In genomic region chr4:155669598-155670075, GRCm38 (mm10) we compare ENCODE assay signal across 9 mouse cellular contexts. TPM values are rescaled to one million over a fixed set of nuclear protein-coding genes. Genes with fewer than 3 reads are reported as not detected.
DNase-seq lines count a peak whose midpoint lies in the region; ATAC-seq and TF ChIP-seq lines count a peak whose summit lies in the region.
"Had no signal": no experiment of that assay in that cellular context is flagged by ENCODE, and none has a peak within 500 bp of the region (broad histone marks: within the 10 kb centered on the region; RNA-seq: fewer than 3 reads in every experiment).

No protein-coding gene starts in this region.

- H3K27ac ChIP-seq in kidney, adult 2 months (ENCODE audit: insufficient read depth, low read depth, low read length) = peak overlapping the region; percentile 26; the same call in 1 of the 2 replicates
- H3K27ac ChIP-seq in bone marrow, adult 2 months (ENCODE audit: control insufficient read depth, insufficient read depth, low read depth, low read length, poor library complexity) = no peak overlapping the region
- H3K27ac ChIP-seq in hindbrain, embryonic 13.5 days = peak overlapping the region; percentile 87; the same call in 1 of the 2 replicates
- H3K27ac ChIP-seq in midbrain, embryonic 13.5 days = no peak overlapping the region

- no peak for TF ChIP-seq POLR2A in kidney, adult 2 months (IDR thresholded peaks at IDR 0.05; ENCODE audit: low read depth, low read length)
- TF ChIP-seq POLR2A in bone marrow, adult 2 months (IDR thresholded peaks at IDR 0.05; ENCODE audit: borderline replicate concordance, control insufficient read depth, low read depth, low read length) = no peak

- H3K4me2 ChIP-seq in hindbrain, embryonic 13.5 days = peak overlapping the region; percentile 87
- peak overlapping the region; percentile 90 for H3K4me2 ChIP-seq in midbrain, embryonic 13.5 days (replicated peaks)

- 2% methylated on average over 8 of the region's 8 CpGs for WGBS in kidney, adult 2 months
- WGBS in bone marrow, adult 2 months = 4% methylated on average over 8 of the region's 8 CpGs
- 1% methylated on average over 8 of the region's 8 CpGs for WGBS in hindbrain, embryonic 13.5 days
- WGBS in midbrain, embryonic 13.5 days = under 1% methylated on average over 8 of the region's 8 CpGs

- ATAC-seq in hindbrain, embryonic 13.5 days (ENCODE audit: low FRiP score) = peak; percentile 18; the same call in 1 of the 2 replicates
- ATAC-seq in midbrain, embryonic 13.5 days = peak; percentile 51

- no peaks in the 10 kb centered on the region for H3K27me3 ChIP-seq in kidney, adult 2 months (replicated peaks; ENCODE audit: control insufficient read depth, insufficient read depth, low read length)
- H3K27me3 ChIP-seq in hindbrain, embryonic 13.5 days = 0 out of 2 replicates have a peak, but pooled peaks cover 6% of the 10 kb centered on the region
- no peaks in the 10 kb centered on the region for H3K27me3 ChIP-seq in midbrain, embryonic 13.5 days

- H3K4me1 ChIP-seq in kidney, adult 2 months (ENCODE audit: control insufficient read depth, insufficient read depth, low read length) = peaks cover 4% of the 10 kb centered on the region
- H3K4me1 ChIP-seq in bone marrow, adult 2 months (ENCODE audit: control insufficient read depth, insufficient read depth, low read length) = no peaks in the 10 kb centered on the region; the same call in 1 of the 2 replicates
- peaks cover 18% of the 10 kb centered on the region for H3K4me1 ChIP-seq in hindbrain, embryonic 13.5 days (replicated peaks)
- peaks cover 13% of the 10 kb centered on the region for H3K4me1 ChIP-seq in midbrain, embryonic 13.5 days (replicated peaks)

- 0 out of 2 replicates have a peak overlapping the region, but pooled peaks have one; percentile 29 for H3K9ac ChIP-seq in hindbrain, embryonic 13.5 days
- H3K9ac ChIP-seq in midbrain, embryonic 13.5 days (replicated peaks) = peak overlapping the region; percentile 88; the same call in 1 of the 2 replicates

- DNase-seq in kidney, adult 2 months = no peak
- DNase-seq in kidney, adult 11 months = no peak
- DNase-seq in adrenal gland, adult 18-20 months (ENCODE audit: low spot score in 2 of 2) = no peak
- no peak for DNase-seq in adrenal gland, postnatal 10 days
- DNase-seq in gastrocnemius, postnatal 14 days = no peak

- intact Hi-C loops in gastrocnemius, postnatal 14 days (cut with DNase I; ENCODE audit: low total_unique reads) = no loop called here

- no peaks in the 10 kb centered on the region for H3K36me3 ChIP-seq in kidney, adult 2 months (ENCODE audit: control insufficient read depth, insufficient read depth, low read length)
- peaks cover 12% of the 10 kb centered on the region for H3K36me3 ChIP-seq in hindbrain, embryonic 13.5 days
- peaks cover 10% of the 10 kb centered on the region; the same call in 1 of the 2 replicates for H3K36me3 ChIP-seq in midbrain, embryonic 13.5 days

- H3K9me3 ChIP-seq in hindbrain, embryonic 13.5 days = no peaks in the 10 kb centered on the region
- no peaks in the 10 kb centered on the region for H3K9me3 ChIP-seq in midbrain, embryonic 13.5 days

- peak overlapping the region; percentile 78 for H3K4me3 ChIP-seq in kidney, adult 2 months (ENCODE audit: insufficient read depth, low read depth, low read length)
- peak overlapping the region; percentile 81 for H3K4me3 ChIP-seq in bone marrow, adult 2 months (replicated peaks; ENCODE audit: control insufficient read depth, low read depth, low read length)
- peak overlapping the region; percentile 81 for H3K4me3 ChIP-seq in hindbrain, embryonic 13.5 days
- H3K4me3 ChIP-seq in midbrain, embryonic 13.5 days (replicated peaks) = peak overlapping the region; percentile 91

- TF ChIP-seq CTCF in kidney, adult 2 months (conservative IDR thresholded peaks at IDR 0.05; ENCODE audit: insufficient read depth, insufficient read length, low read depth, low read length) = no peak
- TF ChIP-seq CTCF in bone marrow, adult 2 months (IDR thresholded peaks at IDR 0.05; ENCODE audit: control insufficient read depth, insufficient read depth, low read length) = no peak

RNA-seq across cellular contexts. Expression of gene Mib2, which starts 0.6 kb away (rescaled TPM):
- 57.7 and 72.6 TPM in 2 replicates for polyA plus RNA-seq in kidney, adult 2 months (2012; rRNA removed)
- polyA plus RNA-seq in bone marrow, adult 2 months (2011; ENCODE audit: insufficient read depth, insufficient read length, low replicate concordance, missing spikeins) = 15.0 and 29.1 TPM in 2 replicates
- 39.4 and 40.3 TPM in 2 replicates for polyA plus RNA-seq in hindbrain, embryonic 13.5 days (2015; fragmentation: Nextera tagmentation; extraction: Ambion mirVana)
- polyA plus RNA-seq in midbrain, embryonic 13.5 days (2015; fragmentation: Nextera tagmentation; extraction: Ambion mirVana) = 32.6 and 41.9 TPM in 2 replicates
- total RNA-seq in adrenal gland, adult 18-20 months (2021) = 10 to 100 TPM; 57.1 to 59.7 TPM
- total RNA-seq in adrenal gland, postnatal 10 days (2021) = 10 to 100 TPM; 36.3 to 40.4 TPM
- 10 to 100 TPM; 11.3 to 13.3 TPM for total RNA-seq in gastrocnemius, postnatal 14 days (2021)

RNA-seq across cellular contexts. Expression of gene Mmp23, which starts 16.5 kb away (rescaled TPM):
- polyA plus RNA-seq in kidney, adult 2 months (2012; rRNA removed) = 22.4 and 28.0 TPM in 2 replicates
- polyA plus RNA-seq in bone marrow, adult 2 months (2011; ENCODE audit: insufficient read depth, insufficient read length, low replicate concordance, missing spikeins) = 5.6 and 6.9 TPM in 2 replicates
- polyA plus RNA-seq in hindbrain, embryonic 13.5 days (2015; fragmentation: Nextera tagmentation; extraction: Ambion mirVana) = 3.9 and 4.5 TPM in 2 replicates
- 3.6 and 3.8 TPM in 2 replicates for polyA plus RNA-seq in midbrain, embryonic 13.5 days (2015; fragmentation: Nextera tagmentation; extraction: Ambion mirVana)
- total RNA-seq in adrenal gland, adult 18-20 months (2021) = 10 to 100 TPM in 1 of 2 experiments, 1 to 10 TPM in 1; 5.6 to 12.8 TPM
- total RNA-seq in adrenal gland, postnatal 10 days (2021) = 10 to 100 TPM; 16.6 to 18.9 TPM
- total RNA-seq in gastrocnemius, postnatal 14 days (2021) = 10 to 100 TPM in 1 of 2 experiments, 1 to 10 TPM in 1; 8.0 to 11.4 TPM
- total RNA-seq: hematopoietic stem cell, adult 5-6 weeks had no signal

RNA-seq across cellular contexts. Expression of gene Gm10563, which starts 24.4 kb away (rescaled TPM):
- polyA plus RNA-seq in kidney, adult 2 months (2012; rRNA removed) = not detected in 2 replicates
- polyA plus RNA-seq in bone marrow, adult 2 months (2011; ENCODE audit: insufficient read depth, insufficient read length, low replicate concordance, missing spikeins) = not detected in 2 replicates
- polyA plus RNA-seq in hindbrain, embryonic 13.5 days (2015; fragmentation: Nextera tagmentation; extraction: Ambion mirVana) = not detected in 2 replicates
- not detected in 2 replicates for polyA plus RNA-seq in midbrain, embryonic 13.5 days (2015; fragmentation: Nextera tagmentation; extraction: Ambion mirVana)
- total RNA-seq in adrenal gland, adult 18-20 months (2021) = not detected
- total RNA-seq in adrenal gland, postnatal 10 days (2021) = not detected
- total RNA-seq in gastrocnemius, postnatal 14 days (2021) = not detected
- total RNA-seq: hematopoietic stem cell, adult 5-6 weeks had no signal

RNA-seq across cellular contexts. Expression of gene Fndc10, which starts 24.5 kb away (rescaled TPM):
- 9.8 and 10.6 TPM in 2 replicates for polyA plus RNA-seq in kidney, adult 2 months (2012; rRNA removed)
- 0.90 and 3.0 TPM in 2 replicates for polyA plus RNA-seq in bone marrow, adult 2 months (2011; ENCODE audit: insufficient read depth, insufficient read length, low replicate concordance, missing spikeins)
- 7.5 and 7.9 TPM in 2 replicates for polyA plus RNA-seq in hindbrain, embryonic 13.5 days (2015; fragmentation: Nextera tagmentation; extraction: Ambion mirVana)
- 5.0 and 6.4 TPM in 2 replicates for polyA plus RNA-seq in midbrain, embryonic 13.5 days (2015; fragmentation: Nextera tagmentation; extraction: Ambion mirVana)
- 10 to 100 TPM; 31.5 to 48.1 TPM for total RNA-seq in adrenal gland, adult 18-20 months (2021)
- 10 to 100 TPM; 36.3 to 49.0 TPM for total RNA-seq in adrenal gland, postnatal 10 days (2021)
- 1 to 10 TPM; 2.8 to 3.9 TPM for total RNA-seq in gastrocnemius, postnatal 14 days (2021)

RNA-seq across cellular contexts. Expression of gene Ssu72, which starts 35.0 kb away (rescaled TPM):
- polyA plus RNA-seq in kidney, adult 2 months (2012; rRNA removed) = 81.9 and 101 TPM in 2 replicates
- polyA plus RNA-seq in bone marrow, adult 2 months (2011; ENCODE audit: insufficient read depth, insufficient read length, low replicate concordance, missing spikeins) = 28.5 and 53.2 TPM in 2 replicates
- polyA plus RNA-seq in hindbrain, embryonic 13.5 days (2015; fragmentation: Nextera tagmentation; extraction: Ambion mirVana) = 171 and 177 TPM in 2 replicates
- polyA plus RNA-seq in midbrain, embryonic 13.5 days (2015; fragmentation: Nextera tagmentation; extraction: Ambion mirVana) = 155 and 159 TPM in 2 replicates
- 100 to 1,000 TPM in 1 of 2 experiments, 10 to 100 TPM in 1; 92.0 to 105 TPM for total RNA-seq in adrenal gland, adult 18-20 months (2021)
- 10 to 100 TPM; 86.5 to 90.9 TPM for total RNA-seq in adrenal gland, postnatal 10 days (2021)
- 10 to 100 TPM; 42.6 TPM for total RNA-seq in gastrocnemius, postnatal 14 days (2021)

Comparison
In these comparisons a context has a peak if more than half of its experiments do, and no peak if none do; other contexts are left out.
1. H3K27ac ChIP-seq: peak in kidney, adult 2 months (single experiment) and hindbrain, embryonic 13.5 days (single experiment); none in bone marrow, adult 2 months (single experiment) and midbrain, embryonic 13.5 days (single experiment).
2. Peak in every context shown above with its lines, with median percentiles within 50 percentile points of each other: H3K4me3 ChIP-seq.